Mouse (Mus musculus) limb, embryonic 13.5 days (tissue): ENCODE results near the gene Olfr1391. TPM values are rescaled to one million over a fixed set of nuclear protein-coding genes. Genes with fewer than 3 reads are reported as not detected.
"Not testable (repeated sequence)": the region's sequence is repeated elsewhere in the genome, so short reads cannot be mapped to it uniquely, and the experiment has no call there.

Source experiments
- ATAC-seq: fragments of 200-750 bp; cut with Nextera tagmentation; 2 replicates; pipeline ENCODE4 v1.8.0; 2017; ENCODE audit warnings: low read depth, moderate number of reproducible peaks, moderate TSS enrichment; ENCODE audit not compliant: low FRiP score
- H3K27ac ChIP-seq: fragments of 300-500 bp; sonication (generic); 2 replicates; pipeline ENCODE4 v1.5.1; 2015; ENCODE audit warnings: inconsistent platforms, mild to moderate bottlenecking, moderate library complexity
- H3K27me3 ChIP-seq: fragments of 300-500 bp; sonication (generic); 2 replicates; pipeline ENCODE4 v1.6.1; 2015; ENCODE audit warnings: mild to moderate bottlenecking, inconsistent platforms
- H3K36me3 ChIP-seq: fragments of 300-500 bp; sonication (generic); 2 replicates; pipeline ENCODE4 v1.6.1; 2015; ENCODE audit warnings: inconsistent platforms, mild to moderate bottlenecking, moderate library complexity
- H3K4me1 ChIP-seq: fragments of 300-500 bp; sonication (generic); 2 replicates; pipeline ENCODE4 v1.6.1; 2015; ENCODE audit warnings: inconsistent platforms
- H3K4me2 ChIP-seq: fragments of 300-500 bp; sonication (generic); replicated peaks from 2 replicates; pipeline ENCODE4 v1.6.1; 2015; ENCODE audit warnings: inconsistent platforms, mild to moderate bottlenecking, moderate library complexity
- H3K4me3 ChIP-seq: fragments of 300-500 bp; sonication (generic); 2 replicates; pipeline ENCODE4 v1.5.1; 2015; ENCODE audit warnings: moderate library complexity, mild to moderate bottlenecking, inconsistent platforms
- H3K9ac ChIP-seq: fragments of 300-500 bp; sonication (generic); 2 replicates; pipeline ENCODE4 v1.6.1; 2015; ENCODE audit warnings: mild to moderate bottlenecking, inconsistent platforms
- H3K9me3 ChIP-seq: fragments of 300-500 bp; sonication (generic); 2 replicates; pipeline ENCODE4 v1.6.1; 2016; ENCODE audit warnings: inconsistent platforms
- WGBS: fragments of 180-500 bp; shearing (Covaris S2); methylation state at CpG from one replicate; pipeline ENCODE4 v1.1.7; 2015; 5-methylcytosine and 5-hydroxymethylcytosine counted together
- polyA plus RNA-seq: library from polyadenylated mRNA; unstranded; fragments of >200 nt; fragmentation: Nextera tagmentation; extraction: Ambion mirVana; gene quantifications from 2 replicates; pipeline ENCODE4 v1.2.1, GENCODE M21; 2015

The Olfr1391 gene
- not detected in 2 replicates for polyA plus RNA-seq

DNA sequence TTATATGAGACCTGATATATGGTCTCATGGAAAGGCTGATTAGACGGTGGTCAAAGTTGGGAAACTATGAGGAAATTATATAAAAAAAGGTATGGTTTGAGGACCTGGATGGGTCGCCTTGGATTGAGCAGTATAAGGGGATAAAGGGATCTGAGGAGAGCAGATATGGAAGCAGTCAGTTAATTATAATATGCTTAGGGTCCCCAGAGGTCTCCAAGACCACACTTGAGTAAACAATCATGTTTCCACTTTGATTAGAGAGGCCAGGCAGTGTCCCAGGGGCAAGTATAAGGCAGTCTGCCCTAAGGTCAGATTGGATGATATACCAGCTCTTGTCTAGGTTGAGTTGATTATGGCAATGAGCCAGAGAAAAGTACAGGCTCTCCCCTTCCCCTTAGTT is at the start of gene Olfr1391:
TSS of gene Olfr1391 (plus strand) at position 301 of the 400 bp plus-strand sequence.
- H3K27ac ChIP-seq = no peak within 1 kb of the TSS
- ATAC-seq = no peak
- H3K4me3 ChIP-seq = no peak within 1 kb of the TSS
- H3K27me3 ChIP-seq = no peaks in the 10 kb centered on the region
- H3K9ac ChIP-seq = no peak within 1 kb of the TSS
- 78% methylated on average over 2 of the region's 2 CpGs for WGBS
- H3K36me3 ChIP-seq = no peaks in the 10 kb centered on the region
- no peaks in the 10 kb centered on the region for H3K4me1 ChIP-seq
- no peak within 1 kb of the TSS for H3K4me2 ChIP-seq
- H3K9me3 ChIP-seq = no peaks in the 10 kb centered on the region

DNA sequence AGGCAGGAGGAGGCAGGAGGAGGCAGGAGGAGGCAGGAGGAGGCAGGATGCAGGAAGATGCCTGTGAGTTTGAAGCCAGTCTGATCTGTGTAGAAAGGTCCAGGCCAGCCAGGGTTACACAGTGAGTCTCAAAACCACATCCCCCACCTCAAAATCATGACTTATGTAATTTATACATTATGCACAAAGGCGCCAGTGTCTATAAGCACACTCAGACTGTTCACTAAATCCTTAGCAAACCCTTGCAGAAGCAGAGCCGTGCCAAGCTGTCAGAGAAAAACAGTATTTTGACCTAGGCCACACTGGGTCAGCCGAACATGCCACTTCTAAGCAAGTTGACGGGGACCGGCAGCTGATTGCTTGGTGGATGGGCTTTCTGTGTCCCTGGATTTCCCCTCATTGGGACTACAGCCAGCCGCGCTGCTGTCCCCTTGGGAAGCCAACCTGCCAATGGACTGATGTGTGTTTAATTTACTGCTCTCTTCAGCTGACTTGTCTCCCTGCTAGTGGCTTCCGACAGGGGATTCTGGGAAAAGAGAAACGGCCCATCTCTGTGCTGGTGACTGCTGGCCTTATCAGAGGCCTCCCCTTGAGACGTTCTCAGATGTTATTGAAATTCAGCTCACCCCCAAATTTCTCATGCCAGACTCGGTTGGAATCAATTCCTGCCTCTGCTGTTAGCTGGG is 48.6 kb upstream of the Olfr1391 start:
- ATAC-seq = no peak
- Histone ChIP-seq H3K36me3 (no peaks in the 10 kb centered on the region), H3K9me3 (no peaks in the 10 kb centered on the region), H3K27me3 (no peaks in the 10 kb centered on the region), H3K4me3 (no peak overlapping the region), H3K4me2 (no peak overlapping the region), H3K9ac (no peak overlapping the region), H3K27ac (no peak overlapping the region), H3K4me1 (no peaks in the 10 kb centered on the region)
- WGBS = 67% methylated on average over 11 of the region's 11 CpGs

DNA sequence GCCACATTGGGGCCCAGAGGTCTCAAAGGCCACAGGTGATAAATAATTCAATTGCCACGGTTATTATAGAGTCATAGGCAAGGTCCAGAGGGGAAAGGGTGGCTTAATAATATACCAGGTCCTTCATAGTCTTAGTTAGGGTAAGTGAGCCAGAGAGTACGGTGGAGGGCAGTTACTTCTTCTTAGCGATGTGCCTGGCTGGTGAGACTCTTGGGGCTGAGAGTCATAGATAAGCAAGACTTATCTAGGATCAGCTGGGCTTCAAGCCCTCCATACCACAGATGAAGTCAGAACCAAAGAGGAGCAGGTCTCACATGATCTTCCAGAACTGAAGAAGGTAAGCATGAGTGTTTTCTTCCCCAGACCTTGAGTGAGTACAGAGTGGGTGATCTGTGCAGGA is 44.3 kb upstream of the Olfr1391 start, which contains the start of gene Olfr1393:
TSS of gene Olfr1393 (plus strand) at position 83 of the 400 bp plus-strand sequence.
- H3K27me3 ChIP-seq = no peaks in the 10 kb centered on the region
- no peak within 1 kb of the TSS for H3K4me2 ChIP-seq
- ATAC-seq = no peak
- no peaks in the 10 kb centered on the region for H3K36me3 ChIP-seq
- no peak within 1 kb of the TSS for H3K27ac ChIP-seq
- no peak within 1 kb of the TSS for H3K9ac ChIP-seq
- WGBS = 84% methylated on average over 3 of the region's 3 CpGs
- no peaks in the 10 kb centered on the region for H3K9me3 ChIP-seq
- no peak within 1 kb of the TSS for H3K4me3 ChIP-seq
- no peaks in the 10 kb centered on the region for H3K4me1 ChIP-seq

DNA sequence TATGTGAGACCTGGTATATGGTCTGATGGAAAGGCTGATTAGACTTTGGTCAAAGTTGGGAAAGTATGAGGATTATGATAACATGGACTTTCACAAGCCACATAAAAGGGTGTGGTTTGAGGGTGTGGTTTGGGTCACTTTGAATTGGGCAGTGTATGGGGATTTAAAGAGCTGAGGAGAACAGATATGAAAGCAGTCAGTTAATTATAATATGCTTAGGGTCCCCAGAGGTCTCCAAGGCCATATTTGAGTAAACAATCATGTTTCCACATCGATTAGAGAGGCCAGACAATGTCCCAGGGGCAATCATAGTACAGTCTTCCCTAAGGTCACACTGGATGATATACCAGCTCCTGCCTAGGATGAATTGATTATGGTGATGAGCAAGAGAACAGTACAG is 37.6 kb upstream of the Olfr1391 start, which contains the start of gene Olfr1392:
TSS of gene Olfr1392 (plus strand) at position 301 of the 400 bp plus-strand sequence.
- not testable (repeated sequence) for H3K36me3 ChIP-seq, H3K4me2 ChIP-seq, H3K9me3 ChIP-seq, H3K27me3 ChIP-seq, H3K9ac ChIP-seq, H3K4me3 ChIP-seq, H3K27ac ChIP-seq, ATAC-seq, H3K4me1 ChIP-seq
- WGBS = 65% methylated on average over 1 of the region's 1 CpGs

DNA sequence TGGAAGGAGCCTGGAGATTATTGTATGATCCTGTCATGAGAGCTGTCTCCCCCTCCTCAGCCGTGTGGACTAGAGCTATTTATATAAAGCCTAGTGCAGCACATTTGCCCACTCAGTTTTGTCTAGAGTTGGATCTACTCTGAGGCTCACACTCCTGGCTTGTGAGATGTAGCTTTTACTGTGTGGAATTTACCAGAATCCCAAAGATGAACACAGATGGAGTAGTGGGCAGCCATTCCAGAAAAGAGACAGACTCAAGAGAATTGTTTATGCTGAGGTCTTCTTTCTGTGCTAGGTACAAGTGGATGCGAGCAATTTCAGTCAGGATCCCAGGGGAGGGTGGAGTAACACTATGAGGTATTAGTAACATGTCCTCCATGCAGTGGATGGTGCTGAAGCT is 35.3 kb upstream of the Olfr1391 start:
- Histone ChIP-seq H3K4me2 (no peak overlapping the region), H3K27me3 (no peaks in the 10 kb centered on the region), H3K9me3 (no peaks in the 10 kb centered on the region), H3K4me3 (no peak overlapping the region), H3K4me1 (no peaks in the 10 kb centered on the region), H3K27ac (no peak overlapping the region), H3K9ac (no peak overlapping the region), H3K36me3 (no peaks in the 10 kb centered on the region)
- no peak for ATAC-seq
- 74% methylated on average over 2 of the region's 2 CpGs for WGBS

DNA sequence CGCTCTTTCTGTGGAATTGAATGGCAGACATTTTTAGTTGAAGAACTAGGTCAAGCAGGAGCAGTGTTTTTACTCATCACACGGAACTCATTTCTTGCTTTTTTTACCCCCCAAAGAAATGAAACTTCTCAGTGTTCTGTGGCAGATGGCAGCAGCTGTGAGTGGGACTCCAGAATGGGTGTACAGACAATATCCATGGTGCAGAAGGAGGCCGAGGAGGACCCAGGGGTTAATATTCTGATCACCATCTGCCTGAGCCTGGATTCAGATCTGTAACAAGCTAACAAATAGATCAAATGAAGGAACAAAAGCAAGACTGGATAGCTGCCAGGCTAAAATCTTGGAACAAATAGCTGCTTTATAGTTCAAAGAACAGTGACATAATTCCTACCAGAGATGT is 29.8 kb upstream of the Olfr1391 start:
- Histone ChIP-seq H3K4me1 (no peaks in the 10 kb centered on the region), H3K4me3 (no peak overlapping the region), H3K9me3 (no peaks in the 10 kb centered on the region), H3K36me3 (no peaks in the 10 kb centered on the region), H3K9ac (no peak overlapping the region), H3K4me2 (no peak overlapping the region), H3K27ac (no peak overlapping the region), H3K27me3 (no peaks in the 10 kb centered on the region)
- ATAC-seq = no peak
- WGBS = 75% methylated on average over 3 of the region's 3 CpGs

DNA sequence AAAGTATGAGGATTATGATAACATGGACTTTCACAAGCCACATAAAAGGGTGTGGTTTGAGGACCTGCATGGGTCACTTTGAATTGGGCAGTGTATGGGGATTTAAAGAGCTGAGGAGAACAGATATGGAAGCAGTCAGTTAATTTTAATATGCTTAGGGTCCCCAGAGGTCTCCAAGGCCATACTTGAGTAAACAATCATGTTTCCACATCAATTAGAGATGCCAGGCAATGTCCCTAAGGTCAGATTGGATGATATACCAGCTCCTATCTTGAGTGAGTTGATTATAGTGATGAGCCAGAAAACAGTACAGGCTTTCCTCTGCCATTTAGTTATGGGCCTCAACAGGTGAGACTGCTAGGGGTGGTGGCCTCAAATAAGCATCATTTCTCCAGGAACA is 18.1 kb upstream of the Olfr1391 start, which contains the start of gene Olfr10:
TSS of gene Olfr10 (plus strand) at position 301 of the 400 bp plus-strand sequence.
- no peaks in the 10 kb centered on the region for H3K27me3 ChIP-seq
- H3K9ac ChIP-seq = no peak within 1 kb of the TSS
- no peak within 1 kb of the TSS for H3K4me2 ChIP-seq
- no peaks in the 10 kb centered on the region for H3K36me3 ChIP-seq
- ATAC-seq = no peak
- H3K4me3 ChIP-seq = no peak within 1 kb of the TSS
- no peaks in the 10 kb centered on the region for H3K4me1 ChIP-seq
- H3K9me3 ChIP-seq = no peaks in the 10 kb centered on the region
- no peak within 1 kb of the TSS for H3K27ac ChIP-seq

DNA sequence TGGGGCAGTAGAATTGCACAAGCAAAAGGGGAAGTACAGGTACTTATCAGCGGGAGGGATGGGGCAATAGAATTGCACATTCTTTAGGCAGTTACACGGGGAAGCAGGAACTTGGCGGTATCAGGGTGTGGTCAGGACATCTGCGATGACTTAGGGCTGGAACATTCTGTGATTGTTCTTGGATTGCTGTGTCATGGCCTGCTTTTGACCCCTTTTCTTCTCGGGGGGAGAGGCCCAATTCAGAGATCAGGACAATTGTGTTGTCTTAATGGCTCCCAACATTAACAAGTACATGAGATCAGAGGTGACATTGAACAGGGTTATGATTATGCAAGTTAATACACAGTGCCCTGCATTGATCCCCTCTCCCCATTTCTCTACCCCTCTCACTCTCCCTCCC is 14.0 kb upstream of the Olfr1391 start:
- not testable (repeated sequence) for H3K4me3 ChIP-seq, H3K36me3 ChIP-seq, H3K9me3 ChIP-seq, H3K9ac ChIP-seq, H3K27me3 ChIP-seq, H3K4me1 ChIP-seq, H3K4me2 ChIP-seq, H3K27ac ChIP-seq, ATAC-seq
- 89% methylated on average over 5 of the region's 5 CpGs for WGBS

DNA sequence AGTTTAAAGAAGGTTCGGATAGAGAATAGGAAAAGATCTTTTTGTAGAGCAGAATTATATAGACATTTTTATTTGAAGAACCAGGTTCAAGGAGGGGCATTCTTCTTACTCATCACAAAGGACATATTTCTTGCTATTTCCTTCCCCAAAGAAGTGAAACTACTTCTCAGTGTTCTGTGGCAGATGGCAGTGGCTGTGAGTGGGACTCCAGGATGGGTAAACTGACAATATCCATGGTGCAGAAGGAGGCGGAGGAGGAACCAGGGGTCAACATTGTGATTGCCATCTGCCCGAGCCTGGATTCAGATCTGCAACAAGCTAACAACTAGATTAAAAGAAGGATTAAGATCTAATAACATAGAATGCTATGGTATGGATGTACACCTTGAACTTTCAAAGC is 4.2 kb downstream of the Olfr1391 start:
- Histone ChIP-seq H3K9ac (no peak overlapping the region), H3K27ac (no peak overlapping the region), H3K9me3 (no peaks in the 10 kb centered on the region), H3K4me3 (no peak overlapping the region), H3K27me3 (no peaks in the 10 kb centered on the region), H3K36me3 (no peaks in the 10 kb centered on the region), H3K4me1 (no peaks in the 10 kb centered on the region), H3K4me2 (no peak overlapping the region)
- WGBS = 84% methylated on average over 3 of the region's 3 CpGs
- no peak for ATAC-seq

DNA sequence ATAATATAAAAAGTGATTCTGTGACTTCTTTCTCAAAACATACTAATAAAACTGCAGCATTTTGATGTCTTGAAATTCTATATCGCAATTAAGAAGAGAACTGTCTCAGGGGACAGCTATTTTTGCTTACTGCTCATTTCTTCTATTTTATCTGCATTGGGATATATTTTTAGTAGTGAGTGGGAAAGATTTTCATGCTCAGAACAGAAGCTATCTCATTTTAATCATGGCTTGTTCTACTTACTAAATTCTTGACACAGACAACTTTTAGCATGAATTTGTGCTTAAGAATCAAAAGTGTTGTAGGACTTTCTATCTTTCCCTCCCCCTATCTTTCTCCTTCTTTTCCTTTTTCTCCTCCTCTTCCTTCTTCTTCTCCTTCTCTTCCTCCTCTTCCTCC is 7.1 kb downstream of the Olfr1391 start:
- Histone ChIP-seq H3K36me3 (no peaks in the 10 kb centered on the region), H3K4me2 (no peak overlapping the region), H3K27me3 (no peaks in the 10 kb centered on the region), H3K27ac (no peak overlapping the region), H3K4me1 (no peaks in the 10 kb centered on the region), H3K9me3 (no peaks in the 10 kb centered on the region), H3K4me3 (no peak overlapping the region), H3K9ac (no peak overlapping the region)
- no peak for ATAC-seq
- 71% methylated on average over 1 of the region's 1 CpGs for WGBS

DNA sequence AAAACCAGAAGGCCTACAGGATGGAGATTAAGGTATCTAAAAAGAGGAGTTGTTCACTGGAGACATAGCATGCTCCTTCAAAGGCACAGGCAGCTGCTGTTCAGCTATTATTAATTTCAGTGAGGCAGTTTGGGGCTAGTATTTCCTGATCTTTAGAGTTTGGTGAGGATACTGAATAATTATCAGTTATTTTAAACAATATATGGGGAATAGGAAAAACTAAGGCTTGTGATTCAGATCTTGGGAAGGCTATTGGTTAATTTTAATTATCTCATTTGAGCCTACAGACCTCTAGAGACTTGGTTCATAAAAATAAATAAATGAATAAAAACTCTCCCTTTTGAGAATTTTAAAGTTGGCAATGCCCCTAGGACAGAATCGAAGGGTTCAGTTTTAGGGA is 12.3 kb downstream of the Olfr1391 start, which contains the start of gene Olfr1390:
TSS of gene Olfr1390 (plus strand) at position 301 of the 400 bp plus-strand sequence.
- no peaks in the 10 kb centered on the region for H3K36me3 ChIP-seq
- 78% methylated on average over 1 of the region's 1 CpGs for WGBS
- no peaks in the 10 kb centered on the region for H3K9me3 ChIP-seq
- ATAC-seq = no peak
- H3K27me3 ChIP-seq = no peaks in the 10 kb centered on the region
- no peak within 1 kb of the TSS for H3K9ac ChIP-seq
- no peak within 1 kb of the TSS for H3K4me3 ChIP-seq
- H3K27ac ChIP-seq = no peak within 1 kb of the TSS
- H3K4me1 ChIP-seq = no peaks in the 10 kb centered on the region
- H3K4me2 ChIP-seq = no peak within 1 kb of the TSS

DNA sequence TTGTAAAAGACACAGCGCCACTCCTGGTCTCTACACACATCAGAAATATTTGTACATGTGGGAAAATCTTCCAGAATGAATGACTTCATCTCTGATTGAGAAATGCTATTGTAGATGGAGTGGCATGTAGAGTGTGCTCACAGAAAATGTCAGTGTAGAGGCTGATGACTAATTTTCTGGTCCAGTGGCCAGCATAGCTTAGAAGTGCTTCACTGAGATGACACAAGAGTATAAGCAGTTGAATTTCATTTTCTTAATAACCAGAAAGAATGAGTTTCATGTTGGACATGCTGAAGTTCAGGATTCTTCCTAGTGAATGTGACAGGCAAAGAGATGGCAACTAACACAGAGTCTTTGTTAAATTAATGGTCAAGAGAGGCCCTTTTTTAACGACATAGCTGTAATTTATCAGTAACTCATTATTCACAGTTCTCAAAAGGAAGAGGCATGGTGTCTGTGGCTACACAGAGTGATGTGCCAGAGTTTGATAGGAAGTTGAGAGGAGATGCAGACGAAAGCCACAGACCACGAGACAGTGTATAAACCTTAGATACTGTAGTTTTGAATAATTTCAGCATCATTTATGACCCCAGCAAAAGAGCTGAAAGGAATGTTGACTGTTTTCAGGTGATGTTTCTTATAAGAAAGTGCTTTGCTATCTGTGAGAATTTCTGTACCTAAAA is 14.7 kb downstream of the Olfr1391 start:
- Histone ChIP-seq H3K27me3 (no peaks in the 10 kb centered on the region), H3K4me1 (no peaks in the 10 kb centered on the region), H3K4me2 (no peak overlapping the region), H3K27ac (no peak overlapping the region), H3K9ac (no peak overlapping the region), H3K9me3 (no peaks in the 10 kb centered on the region; the same call in 1 of the 2 replicates), H3K4me3 (no peak overlapping the region), H3K36me3 (no peaks in the 10 kb centered on the region)
- no peak for ATAC-seq
- WGBS = 73% methylated on average over 4 of the region's 4 CpGs
